Mouse (Mus musculus) mature B cell (primary cell): ENCODE data around the gene Sctr.

Experiments used
- in situ Hi-C: fragments of 300-500 bp; cut with MboI; formaldehyde crosslinking; loops from 2 replicates; pipeline ENCODE4 v1.14.3; 2019

Sctr gene

DNA sequence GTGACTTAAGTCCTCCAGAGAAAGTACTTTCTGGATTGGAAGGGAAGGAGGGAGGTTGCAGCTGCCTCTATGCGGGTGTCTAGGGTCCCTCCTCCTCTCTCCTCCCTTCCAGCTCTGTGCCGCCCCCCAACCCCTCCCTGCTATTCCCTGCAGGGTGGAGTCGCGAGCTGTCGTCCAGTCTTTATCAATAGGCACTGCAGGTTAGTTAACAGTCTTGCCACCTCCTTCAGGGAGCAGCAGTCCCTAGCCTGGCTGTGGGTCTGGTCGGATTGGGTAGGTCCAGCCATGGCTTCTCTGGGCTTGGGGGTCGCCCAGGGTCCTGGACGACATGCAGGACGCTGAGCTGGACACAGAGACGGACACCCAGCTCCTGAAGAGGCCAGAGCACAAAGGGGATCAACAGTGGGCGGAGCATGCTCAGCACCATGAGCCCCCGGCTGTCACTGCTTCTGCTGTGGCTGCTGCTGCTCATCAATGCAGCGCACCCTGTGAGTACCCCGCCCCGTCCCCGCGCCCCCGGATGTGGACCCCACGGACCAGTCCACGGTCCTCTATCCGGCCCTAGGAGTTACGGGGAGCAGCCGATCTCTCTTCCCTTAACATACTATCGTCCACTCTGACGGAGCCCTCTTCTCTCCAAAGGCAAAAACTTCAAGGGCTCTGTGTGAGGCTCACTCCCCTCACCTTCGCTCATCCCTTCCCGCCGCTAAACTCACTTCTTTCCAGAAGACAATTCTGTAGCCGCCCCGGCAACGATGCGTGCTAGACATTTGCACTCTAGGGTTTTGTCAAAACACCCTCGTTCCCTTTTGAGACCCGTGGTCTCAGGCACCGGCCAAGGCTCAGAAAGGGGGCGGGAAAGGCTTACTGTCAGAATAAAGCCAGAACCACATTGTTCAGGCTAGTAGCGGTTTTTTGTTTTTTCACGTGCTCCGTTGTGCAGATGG, at the start of gene Sctr:
Gene Sctr (plus strand): TSS at position 51 of the 947 bp plus-strand sequence.
- in situ Hi-C loops: no loop called here

DNA sequence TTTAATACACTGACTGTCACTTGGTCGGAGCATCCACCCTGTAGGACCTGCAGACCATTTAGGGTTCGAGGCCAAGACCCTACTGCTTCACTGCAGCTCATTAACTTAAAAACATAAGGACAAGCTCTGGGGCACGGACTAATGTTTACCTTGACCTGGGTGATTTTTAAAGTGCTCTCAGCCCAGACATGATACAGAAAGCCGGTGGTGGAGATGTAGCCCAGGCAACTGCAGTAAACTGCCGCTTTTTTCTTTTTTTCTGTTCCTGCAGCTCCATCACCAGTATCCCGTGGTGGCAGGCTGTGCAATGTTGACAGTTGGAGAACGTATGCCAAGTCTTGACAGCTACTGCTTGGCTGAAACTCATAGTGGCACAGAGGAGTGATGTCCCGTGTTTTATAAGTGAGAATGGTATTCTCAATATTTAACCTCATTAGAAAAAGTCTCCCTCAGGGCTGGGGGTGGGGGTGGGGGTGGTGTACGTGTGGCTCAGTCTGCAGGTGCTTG, 48.9 kb upstream of the Sctr start:
- in situ Hi-C loops: no loop called here

DNA sequence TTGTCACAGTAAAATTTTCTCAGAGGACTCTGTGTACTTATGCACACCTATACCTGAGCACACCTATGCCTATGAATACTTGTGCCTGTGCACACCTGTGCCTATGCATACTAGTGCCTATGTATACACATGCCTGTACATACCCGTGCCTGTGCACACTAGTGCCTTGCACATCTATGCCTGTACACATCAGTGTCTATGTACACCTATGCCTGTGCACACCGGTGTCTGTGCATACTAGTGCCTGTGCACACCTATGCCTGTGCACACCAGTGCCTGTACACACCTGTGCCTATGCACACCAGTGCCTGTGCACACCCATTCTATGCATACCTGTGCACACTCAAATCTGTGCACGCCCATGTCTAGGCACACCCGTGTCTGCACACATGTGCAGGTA, 47.2 kb upstream of the Sctr start:
- in situ Hi-C loops: no loop called here

DNA sequence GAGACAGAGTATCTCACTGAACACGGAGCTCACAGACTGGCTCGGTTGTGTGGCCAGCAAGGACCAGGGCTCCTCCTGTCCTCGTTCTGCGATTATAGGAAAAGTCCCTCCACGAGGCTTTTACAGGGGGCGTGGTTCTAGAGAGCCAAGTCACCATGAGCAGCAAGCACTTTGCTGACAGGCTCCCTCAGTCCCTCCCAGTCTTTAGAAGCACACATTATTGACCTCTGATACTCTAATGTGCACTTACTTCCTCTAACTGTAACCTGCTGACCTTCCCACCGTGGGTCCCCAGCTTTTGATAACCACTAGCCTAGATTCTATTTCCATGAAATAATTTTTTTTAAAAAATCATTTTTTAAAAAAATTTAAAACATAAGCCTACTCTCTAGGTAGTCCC, 46.8 kb upstream of the Sctr start:
- in situ Hi-C loops: no loop called here

DNA sequence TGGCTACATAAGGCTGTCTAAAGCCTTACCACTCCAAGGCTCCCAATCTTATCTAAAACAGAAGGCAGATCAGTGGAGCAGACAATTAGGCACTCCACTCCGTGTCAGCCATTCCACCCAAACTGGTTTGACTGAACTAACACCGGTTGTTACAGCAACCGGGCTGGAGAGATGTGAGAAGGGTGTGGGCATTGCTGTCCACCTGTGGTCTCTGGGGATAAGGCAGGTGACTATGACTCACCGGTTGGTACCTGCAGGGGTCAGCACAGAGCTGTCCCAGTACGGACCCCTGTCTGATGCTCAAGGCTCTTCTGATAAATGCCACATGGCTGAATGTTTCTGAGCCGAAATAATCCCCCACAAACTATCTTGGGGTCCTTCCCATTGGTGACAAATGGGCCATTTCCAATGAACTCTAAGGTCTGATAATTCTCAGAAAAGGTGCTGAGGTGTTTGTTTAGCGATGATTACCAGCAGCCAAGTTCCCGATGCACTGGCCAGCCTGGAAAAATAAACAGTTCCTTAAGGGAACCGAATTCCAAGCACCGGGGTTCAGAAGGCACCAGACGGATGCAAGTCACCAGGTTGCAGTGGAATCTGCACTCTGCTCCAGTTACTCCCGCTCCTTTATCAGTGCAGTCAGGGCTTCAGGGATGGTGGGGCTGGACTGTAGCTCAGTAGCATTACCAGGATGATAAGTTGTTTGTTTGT, 40.7 kb upstream of the Sctr start:
- in situ Hi-C loops: no loop called here

DNA sequence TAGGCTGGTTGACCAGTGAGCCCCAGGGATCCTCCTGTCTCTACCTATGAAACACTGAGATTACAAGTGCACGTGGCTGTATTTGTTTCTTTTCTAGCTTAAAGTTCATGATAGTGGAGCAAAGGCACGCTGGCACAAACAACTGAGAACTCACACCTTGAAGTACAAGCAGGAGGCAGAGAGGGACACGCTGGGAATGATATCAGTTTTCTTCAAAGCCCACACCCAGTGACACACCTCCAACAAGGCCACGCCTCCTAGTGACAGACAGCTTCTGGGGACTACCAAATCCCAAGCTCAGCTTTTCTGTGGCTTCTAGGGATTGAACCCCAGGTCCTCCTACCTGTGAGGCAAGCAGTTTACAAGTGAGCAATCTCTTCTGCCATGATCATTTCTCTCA, 33.6 kb upstream of the Sctr start:
- in situ Hi-C loops: no loop called here

DNA sequence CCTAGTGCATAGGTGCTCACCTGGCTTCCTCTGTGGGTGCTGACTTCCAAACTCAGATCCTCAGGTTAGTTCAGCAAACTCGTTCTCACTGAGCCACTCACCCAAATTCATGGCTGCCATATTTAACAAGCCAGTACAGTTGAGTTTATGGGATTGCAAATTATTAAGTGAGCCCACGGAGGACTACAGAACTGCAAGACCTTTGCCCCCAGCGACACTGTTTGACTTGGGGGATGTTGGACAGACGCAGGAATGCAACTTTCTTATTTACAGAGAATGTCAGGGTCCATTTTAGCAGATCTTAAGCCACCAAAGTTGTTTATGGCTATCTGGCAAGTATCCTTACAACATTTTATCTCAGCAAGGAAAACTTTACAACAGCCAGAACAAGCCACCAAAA, 31.6 kb upstream of the Sctr start:
- in situ Hi-C loops: no loop called here

DNA sequence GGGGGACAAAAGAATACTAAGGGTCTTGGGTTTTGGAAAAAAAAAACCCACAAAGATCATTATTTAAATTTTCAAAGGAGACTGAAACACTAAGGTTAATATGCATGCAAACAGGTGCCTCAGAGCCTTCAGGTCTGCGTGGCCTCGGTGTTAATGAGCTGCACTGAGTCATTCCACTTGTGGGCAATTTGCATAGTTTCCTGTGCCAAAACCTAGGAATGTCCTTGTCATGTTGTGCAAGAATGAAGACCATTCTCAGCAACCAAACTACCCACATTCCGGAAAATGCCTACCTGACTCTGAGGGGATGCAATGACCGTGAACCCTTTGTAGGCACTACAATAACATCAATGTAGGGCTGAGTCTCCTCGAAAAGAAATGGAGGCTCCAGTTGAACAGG, 20.1 kb upstream of the Sctr start:
- in situ Hi-C loops: no loop called here

DNA sequence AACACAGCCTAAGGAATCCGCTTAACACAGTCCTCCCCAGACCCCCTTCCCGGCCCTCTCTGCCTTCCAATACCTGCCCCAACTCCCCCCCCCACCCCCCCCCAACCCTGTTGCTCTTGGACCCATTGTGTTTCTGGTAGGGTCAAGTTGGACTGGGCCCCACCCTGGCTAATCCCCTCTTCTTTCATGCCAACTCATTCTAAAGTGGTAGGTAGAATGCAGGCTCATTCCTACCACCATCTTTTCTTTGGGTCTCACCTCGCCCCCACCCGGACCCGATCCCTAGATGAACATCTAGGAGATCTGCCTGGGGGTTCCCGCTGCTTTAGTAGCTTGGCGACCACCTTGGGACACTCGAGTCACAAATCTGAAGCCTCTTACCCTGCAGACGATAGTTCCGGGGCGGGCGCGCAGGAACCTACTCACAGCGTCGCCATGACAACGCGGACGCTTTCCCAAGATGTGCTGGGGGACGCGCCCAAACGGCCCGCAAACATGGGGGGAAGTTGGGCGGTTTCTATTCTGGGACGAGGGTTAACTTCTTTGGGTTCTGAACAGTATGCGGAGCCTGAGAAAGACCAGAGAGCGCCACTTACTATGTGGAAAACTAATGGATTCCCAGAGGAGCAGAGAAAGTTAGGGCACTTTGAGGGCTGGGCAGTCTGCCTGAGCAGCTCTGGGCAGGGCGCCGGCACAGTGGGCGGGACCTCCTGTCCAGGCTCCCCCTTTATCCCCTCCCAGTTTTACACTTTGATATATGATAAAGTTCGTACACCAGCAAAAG, 9.7 kb upstream of the Sctr start, which contains the start of gene Cfap221:
Gene Cfap221 (minus strand): TSS at position 437 of the 784 bp plus-strand sequence.
- in situ Hi-C loops: no loop called here

DNA sequence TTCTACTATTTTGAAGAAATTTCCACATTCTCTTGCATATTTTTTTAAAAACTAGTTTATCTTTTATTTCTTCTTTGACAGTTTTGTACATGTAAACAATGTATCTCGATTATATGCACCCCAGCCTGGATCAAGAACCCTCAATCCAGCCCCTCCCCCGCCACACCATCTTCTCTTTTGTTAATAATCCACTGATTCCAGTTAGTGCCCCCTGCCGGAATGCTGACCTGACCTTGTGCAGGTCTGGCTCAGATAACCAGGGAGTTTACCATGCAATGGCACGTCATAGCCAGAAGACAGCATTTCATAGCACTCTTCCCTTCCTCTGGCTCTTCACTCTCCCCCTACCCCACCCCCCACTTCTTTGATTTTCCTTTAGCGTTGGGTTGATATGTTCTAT, 9.1 kb upstream of the Sctr start:
- in situ Hi-C loops: no loop called here

DNA sequence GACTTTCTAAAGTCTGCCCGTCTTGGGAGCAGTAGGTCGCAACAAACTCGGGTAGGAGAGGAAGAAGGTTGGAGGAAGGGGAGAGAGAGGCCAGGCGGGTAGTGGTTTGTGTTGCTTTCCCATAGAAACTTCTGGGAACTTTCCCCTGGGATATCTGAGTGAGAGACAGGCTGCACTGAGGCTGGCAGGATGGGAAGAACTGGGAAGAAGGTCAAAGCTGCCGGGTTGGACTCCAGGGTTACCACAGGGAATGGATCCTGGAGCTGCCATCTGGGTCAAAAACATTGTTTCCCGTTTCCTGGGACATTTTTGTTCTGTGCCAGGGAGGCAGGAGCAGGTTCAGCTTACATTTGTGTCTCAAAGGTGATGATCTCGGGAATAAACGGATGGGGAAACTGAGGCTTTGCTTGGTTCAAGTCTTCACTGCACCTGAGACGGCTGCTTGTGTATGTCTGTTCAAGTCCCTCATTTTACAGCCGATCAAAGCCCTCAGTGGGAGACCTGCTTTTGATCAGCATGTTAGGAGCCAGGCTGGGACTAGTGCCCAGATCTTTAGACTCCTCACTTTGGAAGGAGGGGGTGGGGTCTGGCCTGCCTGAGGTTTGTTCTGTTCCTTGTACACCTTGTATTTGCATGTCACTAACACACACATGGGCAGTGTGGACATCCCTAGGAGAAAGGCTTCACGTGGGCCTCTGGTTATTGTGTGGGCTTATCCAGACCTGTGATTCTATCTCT, 1.3 kb downstream of the Sctr start:
- in situ Hi-C loops: no loop called here

DNA sequence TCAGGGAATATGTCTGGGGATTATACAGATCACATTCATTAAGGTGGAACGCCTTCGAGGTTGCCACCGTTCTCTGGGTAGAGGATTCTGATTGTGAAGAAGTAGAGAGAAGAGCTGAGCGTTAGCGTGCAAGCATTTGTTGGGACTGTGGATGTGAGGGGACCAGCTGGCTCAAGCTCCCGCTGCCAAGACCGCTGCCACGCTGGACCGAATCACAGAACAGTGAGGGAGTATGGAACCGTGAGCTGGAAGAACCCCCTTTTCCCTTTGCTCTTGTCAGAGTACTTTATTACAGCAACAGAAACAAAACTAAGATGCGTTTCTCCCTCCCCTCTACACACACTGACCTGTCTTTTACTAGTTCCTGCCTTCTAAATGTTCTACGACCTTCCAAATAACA, 5.9 kb downstream of the Sctr start:
- in situ Hi-C loops: no loop called here

DNA sequence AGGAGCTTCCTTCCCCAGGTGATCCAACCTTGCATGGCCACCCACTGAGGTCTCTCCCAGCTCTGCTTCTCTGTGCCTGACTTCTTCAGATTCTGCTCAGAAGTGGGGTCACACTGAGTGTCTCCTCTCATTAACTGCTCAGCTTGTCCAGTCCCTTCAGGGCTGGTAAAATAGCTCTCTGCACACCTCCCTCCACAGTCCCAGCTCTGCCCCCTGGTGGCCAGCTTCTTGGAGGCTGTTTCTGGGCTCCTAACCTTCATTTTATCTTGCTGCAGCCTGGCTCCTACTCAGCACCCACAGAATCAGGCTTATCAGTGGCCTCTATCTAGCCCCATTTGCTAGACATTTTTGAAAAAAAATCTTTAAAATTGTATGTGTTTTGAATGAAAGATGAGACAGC, 6.4 kb downstream of the Sctr start:
- in situ Hi-C loops: no loop called here

DNA sequence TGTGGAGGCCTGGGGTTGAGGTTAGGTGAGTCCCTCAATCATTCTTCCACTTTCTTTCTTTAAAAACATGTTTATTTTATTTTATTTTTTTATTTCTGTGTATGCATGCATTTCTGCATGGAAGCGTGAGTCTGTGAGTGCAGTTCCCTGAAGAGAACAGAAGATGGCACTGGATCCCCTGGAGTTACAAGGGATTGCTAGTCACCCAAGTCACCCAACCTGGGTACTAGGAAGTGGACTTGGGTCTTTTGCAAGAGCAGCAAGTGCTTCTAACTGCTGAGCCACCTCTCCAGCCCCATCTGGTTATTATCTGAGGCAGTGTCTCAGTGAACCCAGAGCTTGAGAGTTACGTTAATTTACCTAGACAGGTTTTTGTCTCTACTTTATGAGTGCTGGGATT, 9.5 kb downstream of the Sctr start:
- in situ Hi-C loops: no loop called here

DNA sequence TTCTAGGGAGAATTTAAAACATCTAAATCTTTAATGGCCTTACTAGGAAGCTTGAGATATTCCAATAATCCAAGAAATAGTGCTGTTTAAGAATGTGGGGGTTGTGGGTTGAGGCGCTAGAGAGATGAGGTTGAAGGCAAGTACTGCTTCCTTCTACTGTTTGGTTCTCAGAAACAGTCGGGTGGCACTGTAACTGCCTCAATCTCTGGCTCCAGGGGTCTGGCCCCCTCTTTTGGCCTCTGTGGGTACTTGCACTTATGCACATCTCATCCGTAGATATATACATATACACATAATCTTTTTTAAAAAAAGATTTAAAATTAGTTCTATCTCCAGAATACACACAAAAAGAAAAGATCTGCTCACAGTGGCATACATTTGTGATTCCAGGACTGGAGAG, 12.2 kb downstream of the Sctr start:
- in situ Hi-C loops: no loop called here

DNA sequence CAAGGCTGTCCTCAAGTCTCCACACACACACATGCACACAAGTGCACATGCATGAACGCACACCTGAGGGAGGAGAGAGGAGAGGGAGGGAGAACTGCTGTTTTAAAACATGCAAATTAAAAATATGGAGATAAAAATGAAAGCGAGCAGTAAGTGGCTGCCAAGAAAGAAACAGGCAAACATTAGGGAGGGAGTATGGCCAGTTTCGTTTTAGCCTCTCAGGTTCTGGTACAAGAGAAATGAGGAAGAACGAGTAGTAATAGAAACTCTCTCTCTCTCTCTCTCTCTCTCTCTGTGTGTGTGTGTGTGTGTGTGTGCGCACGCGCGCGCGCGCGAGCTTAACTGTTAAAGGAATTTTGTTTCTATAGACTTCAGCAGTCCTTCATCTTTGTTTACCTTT, 12.7 kb downstream of the Sctr start:
- in situ Hi-C loops: no loop called here

DNA sequence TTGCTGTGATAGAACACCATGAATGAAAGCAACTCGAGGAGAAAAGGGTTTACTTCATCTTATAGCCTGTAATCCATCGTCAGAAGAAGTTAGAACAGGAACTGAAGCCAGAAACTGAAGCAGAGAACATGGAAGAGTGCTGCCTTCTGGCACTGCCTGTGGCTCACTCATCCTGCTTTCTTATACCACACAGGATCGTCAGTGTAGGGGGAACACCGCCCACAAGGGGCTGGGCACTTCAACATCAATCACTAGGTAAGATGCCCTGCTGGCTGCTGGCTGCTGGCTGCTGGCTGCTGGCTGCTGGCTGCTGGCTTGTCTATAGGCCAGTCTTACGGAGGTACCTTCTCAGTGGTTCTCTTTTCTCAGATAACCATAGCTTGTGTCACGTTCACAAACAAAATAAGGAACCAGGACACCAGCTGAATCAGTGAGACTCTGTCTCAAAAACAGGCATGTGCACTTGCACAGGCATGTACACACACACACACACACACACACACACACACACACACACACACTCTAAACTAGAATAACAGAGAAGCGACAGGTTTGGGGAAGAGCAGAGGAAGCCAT, 13.7 kb downstream of the Sctr start:
- in situ Hi-C loops: no loop called here

DNA sequence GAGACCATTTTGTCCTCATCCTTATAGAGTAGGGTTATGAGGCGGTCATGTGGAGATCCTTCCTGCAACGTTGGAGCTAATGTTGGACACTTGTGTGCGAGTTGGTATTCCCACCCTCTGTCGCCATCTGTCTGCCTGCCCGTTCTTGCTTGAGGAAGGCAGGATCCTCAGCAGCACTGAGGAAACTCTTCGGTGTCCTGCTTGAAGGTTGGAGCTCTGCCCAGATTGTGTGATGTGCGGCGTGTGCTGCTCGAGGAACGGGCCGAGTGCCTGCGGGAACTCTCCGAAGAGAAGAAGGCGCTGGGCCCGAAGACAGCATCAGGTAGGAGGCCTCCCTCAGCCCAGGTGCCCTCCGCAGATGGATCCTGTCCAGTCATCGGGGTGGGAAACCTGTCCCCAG, 15.3 kb downstream of the Sctr start:
- in situ Hi-C loops: no loop called here

DNA sequence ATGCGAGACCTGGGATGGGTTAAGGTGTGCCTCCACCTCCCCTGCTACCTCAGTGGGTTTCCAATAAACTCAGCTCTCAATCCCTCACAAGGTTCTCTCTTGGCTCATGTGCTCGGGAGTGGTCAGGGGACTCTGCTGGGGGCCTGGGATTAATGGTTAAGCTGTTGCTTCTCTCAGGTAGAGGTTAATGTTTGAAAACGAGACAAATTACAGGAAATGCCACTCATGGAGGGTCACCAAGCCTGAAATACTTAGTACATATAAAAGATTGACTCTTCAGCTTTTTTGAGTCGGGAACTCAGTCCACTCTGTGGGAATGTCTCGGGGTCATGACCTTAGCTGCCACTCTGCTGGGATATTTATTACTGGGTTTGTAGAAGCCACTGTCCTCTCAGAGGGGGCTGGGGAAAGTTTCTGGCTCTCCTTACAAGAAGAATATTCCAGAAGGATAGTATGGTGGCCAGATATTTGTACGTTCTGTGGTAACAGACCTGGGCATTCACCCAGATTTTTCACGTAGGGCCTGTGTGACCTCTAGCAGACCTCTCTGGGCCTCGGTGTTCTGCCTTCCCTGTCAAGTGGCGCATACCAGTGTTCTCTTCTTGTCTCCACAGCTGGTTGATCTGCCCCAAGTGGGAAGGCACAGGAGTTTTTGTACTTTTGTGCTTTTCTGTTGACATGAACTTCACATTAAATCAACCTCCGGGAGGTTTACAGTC, 17.8 kb downstream of the Sctr start:
- in situ Hi-C loops: no loop called here

DNA sequence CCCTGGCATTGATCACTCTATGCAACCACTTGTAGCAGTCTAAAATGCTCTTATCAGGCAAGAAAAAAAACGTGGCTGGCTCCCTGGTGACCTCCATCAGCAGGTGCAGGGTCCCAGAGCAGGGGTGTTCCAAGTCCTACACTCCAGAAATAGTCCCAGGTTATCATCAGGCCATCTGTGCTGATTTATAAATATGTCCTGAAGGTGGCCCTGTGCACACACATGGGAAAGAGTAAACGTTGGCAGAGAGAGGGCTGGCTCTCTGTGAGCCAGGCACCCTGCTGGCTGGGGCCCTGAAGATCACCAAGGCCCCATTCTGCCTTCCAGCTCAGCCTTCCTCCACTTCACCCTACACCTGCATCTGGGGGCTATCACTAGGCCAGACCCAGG, 18.4 kb downstream of the Sctr start:
- in situ Hi-C loops: no loop called here

DNA sequence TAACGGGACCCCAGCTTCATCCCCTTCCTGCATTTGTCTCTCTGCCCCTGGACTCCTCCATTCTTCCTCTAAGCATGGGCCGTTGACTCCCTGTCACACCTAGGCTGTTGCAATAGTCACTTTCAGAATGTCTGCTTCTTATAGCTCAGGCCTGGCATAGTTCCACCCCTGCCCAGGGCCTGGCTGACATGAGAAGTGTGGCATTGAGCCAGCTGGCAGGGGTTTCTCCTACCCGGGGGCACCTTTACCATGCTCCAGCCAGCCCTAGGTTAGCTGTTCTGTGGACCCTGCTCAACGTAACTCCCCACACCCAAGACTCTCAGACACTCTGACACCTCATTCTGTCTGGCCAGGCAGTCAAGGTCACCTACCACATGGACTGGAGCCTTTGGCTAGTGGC, 21.0 kb downstream of the Sctr start:
- in situ Hi-C loops: no loop called here
